Comparison of ENCODE assay signal across 18 mouse cellular contexts in genomic region chr3:120591183-120591582, GRCm38 (mm10).
DNase-seq lines count a peak whose midpoint lies in the region; ATAC-seq and TF ChIP-seq lines count a peak whose summit lies in the region.
"Had no signal": no experiment of that assay in that cellular context is flagged by ENCODE, and none has a peak within 500 bp of the region (broad histone marks: within the 10 kb centered on the region; RNA-seq: fewer than 3 reads in every experiment).

No protein-coding gene starts in this region.

- ATAC-seq in frontal cortex, adult (ENCODE audit: low TSS enrichment): peak; percentile 52; the same call in 1 of the 2 replicates
- ATAC-seq in limb, embryonic 12.5 days (ENCODE audit: insufficient number of reproducible peaks, insufficient read depth, low FRiP score, low TSS enrichment, low read depth): 0 out of 2 replicates have a peak, but pooled peaks have one; percentile 55
- no peak for ATAC-seq in intestine, embryonic 15.5 days
- ATAC-seq: forebrain, embryonic 14.5 days; forebrain, postnatal 0 days had no signal

- TF ChIP-seq POLR2A in brain, embryonic 14.5 days (IDR thresholded peaks at IDR 0.05; ENCODE audit: borderline replicate concordance, extremely low read depth, insufficient read depth, insufficient read length, poor library complexity, severe bottlenecking): no peak

- no peak overlapping the region for H3K4me3 ChIP-seq in limb, embryonic 12.5 days (replicated peaks)
- no peak overlapping the region for H3K4me3 ChIP-seq in limb, embryonic 10.5 days
- no peak overlapping the region for H3K4me3 ChIP-seq in intestine, embryonic 15.5 days (replicated peaks)
- H3K4me3 ChIP-seq: embryonic facial prominence, embryonic 10.5 days; embryonic facial prominence, embryonic 12.5 days had no signal

- no peak for TF ChIP-seq CTCF in brain, embryonic 14.5 days (IDR thresholded peaks at IDR 0.05; ENCODE audit: borderline replicate concordance, extremely low read depth, insufficient read depth, insufficient read length)

- no peaks in the 10 kb centered on the region for H3K36me3 ChIP-seq in limb, embryonic 12.5 days
- H3K36me3 ChIP-seq in limb, embryonic 10.5 days: no peaks in the 10 kb centered on the region
- no peaks in the 10 kb centered on the region for H3K36me3 ChIP-seq in intestine, embryonic 15.5 days
- H3K36me3 ChIP-seq: embryonic facial prominence, embryonic 10.5 days; embryonic facial prominence, embryonic 12.5 days had no signal

- H3K4me1 ChIP-seq in limb, embryonic 12.5 days (replicated peaks): no peaks in the 10 kb centered on the region
- H3K4me1 ChIP-seq in limb, embryonic 10.5 days: no peaks in the 10 kb centered on the region
- H3K4me1 ChIP-seq in intestine, embryonic 15.5 days (replicated peaks): no peaks in the 10 kb centered on the region
- H3K4me1 ChIP-seq: embryonic facial prominence, embryonic 10.5 days; embryonic facial prominence, embryonic 12.5 days had no signal

- H3K27me3 ChIP-seq in limb, embryonic 12.5 days: no peaks in the 10 kb centered on the region
- H3K27me3 ChIP-seq in limb, embryonic 10.5 days (ENCODE audit: low read depth, poor library complexity, severe bottlenecking): no peaks in the 10 kb centered on the region
- H3K27me3 ChIP-seq in intestine, embryonic 15.5 days (replicated peaks): no peaks in the 10 kb centered on the region
- H3K27me3 ChIP-seq: embryonic facial prominence, embryonic 12.5 days had no signal

- H3K9me3 ChIP-seq in limb, embryonic 12.5 days: no peaks in the 10 kb centered on the region
- no peaks in the 10 kb centered on the region for H3K9me3 ChIP-seq in limb, embryonic 10.5 days (replicated peaks)
- H3K9me3 ChIP-seq in intestine, embryonic 15.5 days: no peaks in the 10 kb centered on the region
- H3K9me3 ChIP-seq: embryonic facial prominence, embryonic 10.5 days; embryonic facial prominence, embryonic 12.5 days had no signal

- H3K4me2 ChIP-seq in limb, embryonic 12.5 days: no peak overlapping the region
- no peak overlapping the region for H3K4me2 ChIP-seq in intestine, embryonic 15.5 days (replicated peaks)
- H3K4me2 ChIP-seq: embryonic facial prominence, embryonic 12.5 days had no signal

- H3K9ac ChIP-seq in limb, embryonic 12.5 days (replicated peaks): no peak overlapping the region
- no peak overlapping the region for H3K9ac ChIP-seq in intestine, embryonic 15.5 days
- H3K9ac ChIP-seq: embryonic facial prominence, embryonic 12.5 days; forebrain, postnatal 0 days had no signal

- H3K27ac ChIP-seq in limb, embryonic 12.5 days: no peak overlapping the region
- H3K27ac ChIP-seq in limb, embryonic 10.5 days: no peak overlapping the region
- no peak overlapping the region for H3K27ac ChIP-seq in intestine, embryonic 15.5 days
- H3K27ac ChIP-seq: embryonic facial prominence, embryonic 10.5 days; embryonic facial prominence, embryonic 12.5 days had no signal

- 40% methylated on average over 2 of the region's 2 CpGs for WGBS in limb, embryonic 12.5 days
- WGBS in limb, embryonic 10.5 days: 62% methylated on average over 2 of the region's 2 CpGs
- WGBS in intestine, embryonic 15.5 days: 54% methylated on average over 2 of the region's 2 CpGs

- DNase-seq in frontal cortex, postnatal 36 days (ENCODE audit: low spot score in 2 of 2): no peak
- no peak for DNase-seq in limb, embryonic 10.5 days (ENCODE audit: low spot score)
- DNase-seq in brain, embryonic 14.5 days (ENCODE audit: low read depth): peak; percentile 31
- DNase-seq: adrenal gland, adult 2 months; adrenal gland, postnatal 10 days; adrenal gland, postnatal 25 days; cerebellum, adult 11-12 months; cerebellum, adult 2 months; cerebellum, adult 9-10 months; cerebellum, postnatal 10 days; cerebellum, postnatal 25 days; forebrain, postnatal 0 days had no signal
